Mouse (Mus musculus): ENCODE results near the gene Ddx52.

Ddx52 gene

GRCm38 (mm10) chr11:83941950-83942840 is at the start of gene Ddx52:
TSS of gene Ddx52 (plus strand) at chr11:83942062.
- peak; percentile 87 for DNase-seq (ENCODE audit: low spot score)

- no peak for DNase-seq (ENCODE audit: low spot score)
Observed at GRCm38 (mm10) chr11:83893325-83893724, 48.5 kb upstream of the Ddx52 start.

- no peak for DNase-seq (ENCODE audit: low spot score)
Observed at GRCm38 (mm10) chr11:83896430-83897410, 45.1 kb upstream of the Ddx52 start.

DNA sequence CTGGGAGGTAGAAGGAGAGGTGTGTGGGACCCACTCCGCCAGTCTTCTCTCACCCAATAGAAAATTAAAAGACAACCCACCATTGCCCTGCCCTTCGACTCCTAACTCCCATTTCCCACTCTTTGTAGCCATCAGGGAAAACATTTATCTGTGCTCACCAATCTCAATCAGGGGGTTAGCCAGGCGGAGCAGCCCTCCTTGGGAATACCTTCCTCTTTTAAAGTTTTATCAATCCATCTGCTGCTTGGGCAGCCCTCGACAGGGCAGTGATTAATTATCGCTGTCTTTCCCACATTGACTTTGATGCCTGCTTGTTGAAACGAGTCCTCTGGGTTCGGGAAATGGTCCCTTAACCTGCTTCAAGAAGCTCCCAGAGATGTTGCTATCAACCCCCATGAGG is 44.3 kb upstream of the Ddx52 start:
- DNase-seq (ENCODE audit: low spot score), result no peak

GRCm38 (mm10) chr11:83902812-83903211 is 39.0 kb upstream of the Ddx52 start:
- no peak for DNase-seq (ENCODE audit: low spot score)

- DNase-seq (ENCODE audit: low spot score), result no peak
Observed at GRCm38 (mm10) chr11:83905756-83906155, 36.1 kb upstream of the Ddx52 start.

GRCm38 (mm10) chr11:83908376-83908775 is 33.5 kb upstream of the Ddx52 start:
- DNase-seq (ENCODE audit: low spot score), result no peak

DNA sequence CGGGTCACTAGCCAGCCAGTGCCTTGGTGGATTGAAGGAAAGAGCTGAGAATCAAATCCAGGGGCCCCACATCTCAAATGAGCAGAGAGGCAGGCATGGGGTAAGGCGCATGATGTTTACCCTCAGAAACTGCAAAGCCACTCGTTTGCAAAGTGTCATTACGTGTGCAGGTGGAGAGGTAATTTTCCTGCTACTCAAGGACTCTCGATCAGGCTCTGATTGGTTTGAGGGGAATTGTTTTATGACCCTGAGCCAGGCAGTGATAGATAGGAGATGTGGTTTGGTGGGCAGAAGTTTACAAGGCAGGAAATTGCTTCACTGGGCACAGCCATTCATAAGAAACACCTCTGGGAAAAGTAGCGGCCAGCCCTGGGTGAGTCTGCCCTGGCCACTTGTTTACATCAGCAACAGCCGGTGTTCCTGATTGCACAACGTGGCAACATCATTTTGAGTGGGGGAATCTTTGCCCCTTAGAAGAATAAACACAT is 28.0 kb upstream of the Ddx52 start:
- no peak for DNase-seq (ENCODE audit: low spot score)

- no peak for DNase-seq (ENCODE audit: low spot score)
Observed at GRCm38 (mm10) chr11:83914501-83914900, 27.4 kb upstream of the Ddx52 start.

GRCm38 (mm10) chr11:83922600-83922999 is 19.3 kb upstream of the Ddx52 start:
- no peak for DNase-seq (ENCODE audit: low spot score)

DNA sequence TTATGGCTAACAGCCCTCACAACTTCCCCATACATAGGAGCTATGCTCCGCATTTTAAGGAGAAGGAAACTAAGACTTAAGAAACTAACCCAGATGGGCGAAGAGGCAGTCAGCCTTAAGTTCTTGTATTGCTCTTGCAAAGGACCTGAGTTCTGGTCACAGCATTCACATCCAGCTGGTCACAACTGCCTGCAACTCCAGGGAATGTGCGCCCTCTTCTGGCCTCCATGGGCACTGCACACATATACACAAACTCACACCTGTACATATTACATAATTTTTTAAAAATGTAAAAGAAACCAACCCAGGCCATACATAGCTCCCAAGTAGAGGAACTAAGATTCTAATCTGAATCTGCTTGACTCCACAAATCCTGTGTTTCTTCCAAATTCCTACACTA is 14.8 kb upstream of the Ddx52 start:
- peak; percentile 11 for DNase-seq (ENCODE audit: low spot score)

- no peak for DNase-seq (ENCODE audit: low spot score)
Observed at GRCm38 (mm10) chr11:83932506-83933106, 9.3 kb upstream of the Ddx52 start.

DNA sequence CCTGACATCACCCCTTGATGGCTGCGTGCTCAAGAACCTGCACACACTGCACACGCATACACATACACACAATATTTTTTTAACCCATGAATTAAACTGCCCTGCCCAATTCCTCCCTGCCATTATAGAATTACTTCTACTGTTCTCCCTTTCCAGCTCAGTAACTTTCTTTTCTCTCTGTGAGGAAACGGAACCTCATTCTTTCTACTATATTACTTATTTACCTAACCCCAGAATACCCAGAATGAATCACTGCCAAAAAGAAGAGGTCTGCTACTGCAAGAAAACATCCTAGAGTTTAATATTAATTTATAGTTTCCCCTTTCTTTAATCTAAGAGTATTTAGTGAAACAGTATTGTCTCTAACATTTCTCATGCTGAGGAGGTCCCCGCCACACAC is 8.5 kb upstream of the Ddx52 start:
- no peak for DNase-seq (ENCODE audit: low spot score)

DNA sequence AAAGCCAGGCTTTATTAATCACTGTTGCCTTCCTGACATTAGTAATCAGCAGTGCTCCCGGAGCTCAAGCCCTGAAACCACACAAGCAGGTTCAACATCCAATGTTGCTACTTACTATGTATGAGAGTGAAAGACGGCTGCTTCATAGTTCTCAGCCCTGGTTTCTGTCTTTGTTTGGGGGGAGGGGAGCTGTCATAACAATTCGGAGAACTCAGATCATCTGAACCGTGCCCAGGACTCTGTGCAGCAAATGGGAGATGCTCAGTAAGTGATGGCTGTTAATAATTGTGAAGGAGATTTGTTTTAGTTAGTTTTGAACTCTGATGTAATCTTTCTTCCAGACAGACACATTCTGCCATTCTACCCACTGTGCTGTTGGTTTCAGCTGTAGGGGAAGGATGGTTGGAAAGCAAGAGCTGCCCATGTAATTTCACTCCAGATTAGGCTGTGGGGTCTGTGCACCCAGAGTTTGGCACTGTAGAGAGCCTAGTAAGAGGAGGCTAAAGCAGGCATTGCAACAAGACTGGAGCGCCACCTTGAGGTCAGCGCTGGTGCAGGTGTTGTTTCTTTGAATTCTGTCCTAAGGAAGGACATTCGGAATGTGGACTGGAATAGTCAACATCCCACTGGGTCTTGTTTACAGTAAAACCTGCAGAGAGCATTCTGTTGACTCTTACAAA is 5.7 kb upstream of the Ddx52 start:
- DNase-seq (ENCODE audit: low spot score), result peak; percentile 52

- no peak for DNase-seq (ENCODE audit: low spot score)
Observed at GRCm38 (mm10) chr11:83938556-83938955, 3.3 kb upstream of the Ddx52 start.

DNA sequence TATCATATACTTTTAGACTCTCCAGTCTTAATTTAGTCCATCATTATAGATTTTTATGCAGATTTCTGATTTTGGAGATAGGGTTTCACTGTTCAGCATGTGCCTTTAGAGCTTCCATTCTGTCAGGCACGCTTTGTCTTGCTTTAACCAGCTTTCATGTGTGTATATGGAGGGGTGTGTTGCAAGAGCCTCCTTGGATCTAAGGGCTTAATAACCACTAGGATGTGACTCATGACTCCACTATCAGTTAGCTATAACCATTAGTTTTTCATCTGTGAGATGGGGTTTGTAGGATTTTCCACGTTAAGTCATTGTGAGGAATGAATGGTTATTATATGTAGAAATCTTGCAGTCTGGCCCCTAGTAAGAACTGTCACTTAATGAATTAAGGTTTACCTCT is 15.0 kb downstream of the Ddx52 start:
- no peak for DNase-seq (ENCODE audit: low spot score)

DNA sequence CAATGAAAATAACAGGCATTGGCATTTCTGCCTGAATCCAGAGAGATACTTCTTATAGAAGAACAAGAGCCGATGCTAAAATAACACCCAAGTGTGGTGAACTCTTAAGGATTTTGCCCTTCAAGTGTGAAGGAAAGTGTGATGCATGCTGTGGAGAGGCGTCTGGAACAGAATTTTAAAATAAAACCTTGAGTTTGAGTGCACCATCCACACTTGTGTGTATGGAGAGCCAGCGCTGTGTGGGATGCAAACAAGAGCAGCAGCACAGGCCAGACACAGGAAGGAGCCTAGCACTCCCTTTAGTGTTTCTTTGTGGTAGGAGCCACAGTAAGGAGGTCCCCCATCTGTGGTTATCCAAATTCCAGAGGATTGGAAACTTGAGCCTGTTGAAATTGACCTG is 20.1 kb downstream of the Ddx52 start:
- DNase-seq (ENCODE audit: low spot score), result no peak

- peak; percentile 95 for DNase-seq (ENCODE audit: low spot score)
Observed at GRCm38 (mm10) chr11:83963991-83964921, 22.4 kb downstream of the Ddx52 start, which contains the start of gene Synrg. TSS of gene Synrg (plus strand) at chr11:83964428.

- no peak for DNase-seq (ENCODE audit: low spot score)
Observed at GRCm38 (mm10) chr11:83967436-83968204, 25.8 kb downstream of the Ddx52 start.

- DNase-seq (ENCODE audit: low spot score), result no peak
Observed at GRCm38 (mm10) chr11:83968205-83968575, 26.3 kb downstream of the Ddx52 start.

Measured in T-cell, adult 2 months (primary cell).